Mouse (Mus musculus): Measurements from ENCODE around the gene Cpne6.
A peak's percentile ranks its signal among the peaks of the same experiment; 100 is the strongest.

DNA sequence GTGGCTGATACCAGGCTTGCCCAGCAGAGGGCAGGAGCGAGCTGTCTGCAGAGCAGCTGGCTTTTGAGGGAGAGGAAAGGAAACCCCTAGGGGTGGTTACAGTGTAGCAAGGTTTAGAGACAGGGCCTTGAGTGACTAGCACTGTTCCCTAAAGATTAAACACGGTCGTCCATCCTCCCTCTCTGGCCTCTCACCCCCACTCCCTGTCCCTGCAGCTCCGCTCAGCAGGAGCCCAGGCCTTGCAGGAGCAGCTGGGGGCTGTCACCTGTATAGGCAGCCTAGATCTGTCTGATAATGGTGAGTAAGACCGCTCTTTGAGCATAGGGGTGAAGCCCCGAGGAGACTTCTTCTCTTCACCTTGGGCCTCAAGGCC, 12.8 kb upstream of the Cpne6 start:
- TF ChIP-seq POLR2A (IDR thresholded peaks at IDR 0.05; ENCODE audit: extremely low read depth, insufficient read depth, low read length) (no peak), CTCF (IDR thresholded peaks at IDR 0.05; ENCODE audit: extremely low read depth, insufficient read depth, low read length) (peak; percentile 96)
